Mouse (Mus musculus) erythroblast, embryonic 14.5 days (primary cell): Measurements from ENCODE around the gene Clasrp.

Experiments
- GATA1 ChIP-seq: IDR thresholded peaks from 2 replicates; pipeline ENCODE4 v1.6.1; 2012; ENCODE audit warnings: low read length, inconsistent platforms, mixed read lengths
- TAL1 ChIP-seq: IDR thresholded peaks from 3 replicates; pipeline ENCODE4 v1.6.1; 2012; ENCODE audit warnings: low read length, inconsistent platforms, mixed read lengths

DNA sequence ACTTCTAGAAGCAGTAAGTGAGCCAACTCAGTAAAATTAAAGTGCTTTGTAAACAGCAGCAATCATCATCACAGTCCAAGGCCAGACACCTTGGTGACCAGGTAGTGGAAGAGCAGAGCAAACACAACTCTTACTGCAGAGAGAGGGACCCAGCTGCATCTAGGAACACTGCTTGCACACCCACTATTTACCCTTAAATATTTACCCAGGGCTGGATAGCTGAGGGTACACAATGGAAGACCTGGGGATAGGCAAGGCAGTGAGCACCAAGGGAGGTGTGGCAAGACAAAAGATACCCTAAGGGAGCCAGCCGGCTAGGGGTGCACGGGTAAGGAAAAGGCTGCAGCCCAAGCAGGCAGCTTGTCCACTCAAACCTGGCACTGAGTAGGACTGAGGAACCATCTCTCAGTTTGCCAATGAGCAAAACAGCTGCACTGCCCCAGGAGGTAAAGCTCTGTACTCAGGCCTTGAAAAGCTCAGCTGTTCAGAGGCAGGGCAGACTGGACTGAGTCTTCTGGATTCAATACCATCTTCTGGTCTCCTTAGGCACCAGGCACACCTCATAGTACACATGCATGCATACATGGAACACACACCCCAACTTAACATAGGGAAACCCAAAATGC is 56.8 kb downstream of the Clasrp start:
- no peak for TF ChIP-seq GATA1
- no peak for TF ChIP-seq TAL1
